Mouse (Mus musculus) liver, adult 2 months (tissue): ENCODE measurements around the gene Ccdc191. TPM values are rescaled to one million over a fixed set of nuclear protein-coding genes. Genes with fewer than 3 reads are reported as not detected.

Source experiments
- DNase-seq: peaks from one replicate; pipeline ENCODE4 v3.0.0-alpha.2; 2011; ENCODE audit warnings: low read depth, low spot score; ENCODE audit errors: extremely low read depth
- H3K27ac ChIP-seq: fragments of 200-500 bp; replicated peaks from 2 replicates; pipeline ENCODE4 v1.5.1; 2012; ENCODE audit warnings: low read depth, mild to moderate bottlenecking, control low read depth, inconsistent platforms, low read length; ENCODE audit not compliant: insufficient read depth
- H3K27me3 ChIP-seq: fragments of 200-500 bp; 2 replicates; pipeline ENCODE4 v1.6.1; 2012; ENCODE audit warnings: mild to moderate bottlenecking, moderate library complexity, low read length, inconsistent platforms; ENCODE audit not compliant: control insufficient read depth, insufficient read depth
- H3K36me3 ChIP-seq: fragments of 200-500 bp; 2 replicates; pipeline ENCODE4 v1.6.1; 2012; ENCODE audit warnings: low read length, inconsistent platforms; ENCODE audit not compliant: control insufficient read depth, insufficient read depth
- H3K4me1 ChIP-seq: fragments of 200-500 bp; 2 replicates; pipeline ENCODE4 v1.6.1; 2011; ENCODE audit warnings: low read length; ENCODE audit not compliant: control insufficient read depth, insufficient read depth
- H3K4me3 ChIP-seq: fragments of 200-500 bp; 2 replicates; pipeline ENCODE4 v1.5.1; 2011; ENCODE audit warnings: low read depth, mild to moderate bottlenecking, control low read depth, low read length, moderate library complexity; ENCODE audit not compliant: insufficient read depth
- H3K79me2 ChIP-seq: fragments of 200-500 bp; 2 replicates; pipeline ENCODE4 v1.6.1; 2012; ENCODE audit warnings: inconsistent platforms, mild to moderate bottlenecking, low read length, moderate library complexity; ENCODE audit not compliant: control insufficient read depth, insufficient read depth
- H3K9ac ChIP-seq: fragments of 200-500 bp; 2 replicates; pipeline ENCODE4 v1.6.1; 2012; ENCODE audit warnings: low read depth, mild to moderate bottlenecking, control low read depth, inconsistent platforms, low read length
- CTCF ChIP-seq: fragments of 200-500 bp; IDR thresholded peaks from 2 replicates; pipeline ENCODE4 v1.5.1; 2011; ENCODE audit warnings: low read depth, low read length, control low read depth
- POLR2A ChIP-seq: fragments of 200-500 bp; IDR thresholded peaks from 2 replicates; pipeline ENCODE4 v1.6.1; 2011; ENCODE audit warnings: low read length, control low read depth; ENCODE audit not compliant: insufficient read depth; ENCODE audit errors: extremely low read depth
- WGBS: fragments of 180-500 bp; shearing (Covaris S2); methylation state at CpG from one replicate; pipeline ENCODE4 v1.1.7; 2018; 5-methylcytosine and 5-hydroxymethylcytosine counted together
- polyA plus RNA-seq: library from polyadenylated mRNA; depleted of rRNA; stranded (reverse); fragments of >200 nt; gene quantifications from 2 replicates; pipeline ENCODE4 v1.2.3, GENCODE M21; 2012
- total RNA-seq: library from RNA; depleted of rRNA; stranded (reverse); fragments of >200 nt; gene quantifications from 2 replicates; pipeline ENCODE4 v1.2.3, GENCODE M21; 2014

Ccdc191 gene
- total and polyA plus RNA-seq, 2 experiments: 1.1 to 6.2 TPM

- Histone ChIP-seq H3K27me3 (no peaks in the 10 kb centered on the region), H3K4me1 (peaks cover 5% of the 10 kb centered on the region), H3K4me3 (no peak overlapping the region), H3K36me3 (no peaks in the 10 kb centered on the region; the same call in 1 of the 2 replicates), H3K9ac (no peak overlapping the region), H3K79me2 (no peaks in the 10 kb centered on the region), H3K27ac (no peak overlapping the region)
- TF ChIP-seq CTCF: no peak
- TF ChIP-seq POLR2A: no peak
- no peak for DNase-seq
- WGBS: 91% methylated on average over 8 of the region's 8 CpGs
Observed at GRCm38 (mm10) chr16:43894501-43894900, 4.9 kb downstream of the Ccdc191 start.

DNA sequence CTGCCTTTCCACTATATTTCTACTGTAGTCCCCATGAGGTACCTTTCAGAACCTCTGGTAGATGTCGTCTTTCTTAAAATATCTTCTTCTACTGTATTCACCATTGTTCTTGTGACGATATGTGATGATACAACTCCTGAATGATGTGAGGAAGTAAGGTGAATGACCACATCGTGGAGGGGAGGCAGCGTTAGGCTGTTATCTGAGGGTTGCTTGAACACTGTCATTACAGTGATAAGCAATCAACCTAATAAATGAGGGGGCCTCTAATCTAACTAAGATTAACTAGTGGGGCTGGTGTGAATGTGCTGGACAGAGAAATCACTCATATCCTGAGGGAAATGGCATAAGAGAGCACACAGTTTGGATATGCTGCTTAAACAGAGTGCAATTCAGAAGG, 10.5 kb downstream of the Ccdc191 start:
- H3K9ac ChIP-seq: no peak overlapping the region

GRCm38 (mm10) chr16:43900571-43900970, 11.0 kb downstream of the Ccdc191 start:
- Histone ChIP-seq H3K9ac (no peak overlapping the region), H3K36me3 (peaks cover 2% of the 10 kb centered on the region; the same call in 1 of the 2 replicates), H3K27me3 (no peaks in the 10 kb centered on the region), H3K4me3 (no peak overlapping the region), H3K27ac (no peak overlapping the region), H3K79me2 (no peaks in the 10 kb centered on the region), H3K4me1 (peaks cover 5% of the 10 kb centered on the region)
- TF ChIP-seq POLR2A (no peak), CTCF (no peak)
- DNase-seq: no peak

More for the DNA sequence above, 10.5 kb downstream of the Ccdc191 start:
- TF ChIP-seq CTCF: no peak
- TF ChIP-seq POLR2A: no peak
- Histone ChIP-seq H3K4me3 (no peak overlapping the region), H3K27me3 (no peaks in the 10 kb centered on the region), H3K4me1 (peaks cover 5% of the 10 kb centered on the region), H3K36me3 (peaks cover under 1% of the 10 kb centered on the region; the same call in 1 of the 2 replicates), H3K27ac (no peak overlapping the region), H3K79me2 (no peaks in the 10 kb centered on the region)
- WGBS: 77% methylated on average over 4 of the region's 4 CpGs
- no peak for DNase-seq

GRCm38 (mm10) chr16:43908881-43909280, 19.3 kb downstream of the Ccdc191 start:
- H3K36me3 ChIP-seq: peaks cover 39% of the 10 kb centered on the region
- H3K9ac ChIP-seq: no peak overlapping the region
- no peaks in the 10 kb centered on the region for H3K79me2 ChIP-seq
- H3K27ac ChIP-seq: no peak overlapping the region
- H3K4me3 ChIP-seq: no peak overlapping the region
- TF ChIP-seq CTCF (peak; percentile 37; the same call in 1 of the 2 replicates), POLR2A (no peak)
- 92% methylated on average over 2 of the region's 2 CpGs for WGBS
- peak; percentile 7 for DNase-seq
- H3K4me1 ChIP-seq: no peaks in the 10 kb centered on the region
- H3K27me3 ChIP-seq: no peaks in the 10 kb centered on the region

DNA sequence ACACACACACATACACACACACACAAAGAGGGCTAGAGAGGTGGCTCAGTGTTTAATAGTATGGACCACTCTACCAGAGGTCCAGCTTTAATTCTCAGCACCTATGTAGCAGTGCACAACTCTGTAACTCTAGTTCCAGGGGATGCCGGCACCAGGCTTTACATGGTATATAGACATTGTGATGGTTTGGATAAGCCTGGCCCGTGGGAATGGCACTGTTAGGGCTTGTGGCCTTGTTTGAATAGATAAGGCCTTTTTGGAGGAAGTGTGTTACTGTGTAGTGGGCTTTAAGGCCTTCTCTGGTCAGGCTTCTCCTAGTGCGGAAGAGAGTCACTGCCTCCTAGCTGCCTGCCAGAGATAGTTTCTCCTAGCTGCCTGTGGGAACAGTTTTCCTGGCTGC, 29.3 kb downstream of the Ccdc191 start:
- Histone ChIP-seq H3K27me3 (no peaks in the 10 kb centered on the region), H3K36me3 (peaks cover 3% of the 10 kb centered on the region), H3K4me3 (no peak overlapping the region), H3K4me1 (no peaks in the 10 kb centered on the region), H3K27ac (no peak overlapping the region), H3K79me2 (no peaks in the 10 kb centered on the region), H3K9ac (no peak overlapping the region)
- 73% methylated on average over 3 of the region's 3 CpGs for WGBS
- TF ChIP-seq POLR2A: no peak
- no peak for TF ChIP-seq CTCF
- DNase-seq: no peak

DNA sequence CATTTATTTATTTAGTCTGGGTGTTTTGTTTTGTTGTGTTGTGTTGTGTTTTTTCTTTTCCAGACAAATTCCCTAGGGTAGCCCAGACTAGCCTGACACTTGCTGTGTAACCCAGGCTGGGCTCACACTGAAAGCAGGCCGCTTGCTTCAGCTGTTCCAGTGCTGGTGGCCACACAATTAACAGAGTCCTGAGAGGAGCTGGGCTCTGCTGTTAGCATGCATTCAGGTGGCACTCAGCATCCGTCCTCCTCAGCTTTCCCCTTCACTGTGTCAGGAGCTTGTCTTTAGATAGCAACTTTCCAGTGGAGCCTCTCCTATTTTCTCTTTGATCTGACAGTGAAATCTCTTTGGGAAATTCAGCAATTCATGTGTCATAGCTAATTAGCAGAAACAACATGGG, 32.4 kb downstream of the Ccdc191 start:
- 89% methylated on average over 2 of the region's 2 CpGs for WGBS
- no peaks in the 10 kb centered on the region for H3K79me2 ChIP-seq
- no peaks in the 10 kb centered on the region for H3K27me3 ChIP-seq
- TF ChIP-seq CTCF (no peak), POLR2A (no peak)
- H3K36me3 ChIP-seq: peaks cover 1% of the 10 kb centered on the region
- no peak overlapping the region for H3K27ac ChIP-seq
- no peak overlapping the region for H3K4me3 ChIP-seq
- H3K4me1 ChIP-seq: no peaks in the 10 kb centered on the region
- no peak for DNase-seq
- no peak overlapping the region for H3K9ac ChIP-seq

DNA sequence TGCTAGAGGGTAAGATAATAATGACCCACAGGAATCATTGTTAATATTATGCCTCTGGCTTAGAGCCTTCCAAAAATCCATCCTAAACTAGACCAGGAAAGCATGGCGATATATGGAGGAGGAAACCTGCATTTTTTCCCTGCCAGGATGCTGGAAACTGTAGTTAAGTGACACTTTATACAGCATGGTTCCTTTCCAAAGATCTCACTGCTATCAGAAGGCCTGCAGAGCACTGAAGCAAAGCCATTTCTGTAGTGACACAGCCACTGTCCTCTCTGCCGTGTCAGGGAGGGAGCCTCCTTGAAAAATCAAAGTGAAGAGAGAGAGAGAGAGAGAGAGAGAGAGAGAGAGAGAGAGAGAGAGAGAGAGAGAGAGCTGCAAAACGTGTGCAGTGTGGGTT, 33.0 kb downstream of the Ccdc191 start:
- no peak overlapping the region for H3K4me3 ChIP-seq
- 74% methylated on average over 3 of the region's 3 CpGs for WGBS
- no peak for DNase-seq
- TF ChIP-seq CTCF (no peak), POLR2A (no peak)
- no peaks in the 10 kb centered on the region for H3K79me2 ChIP-seq
- no peaks in the 10 kb centered on the region for H3K4me1 ChIP-seq
- no peak overlapping the region for H3K27ac ChIP-seq
- H3K9ac ChIP-seq: no peak overlapping the region
- H3K36me3 ChIP-seq: peaks cover 1% of the 10 kb centered on the region
- no peaks in the 10 kb centered on the region for H3K27me3 ChIP-seq
